Mouse (Mus musculus): ENCODE results near the gene Fbxw21.

The Fbxw21 gene

DNA sequence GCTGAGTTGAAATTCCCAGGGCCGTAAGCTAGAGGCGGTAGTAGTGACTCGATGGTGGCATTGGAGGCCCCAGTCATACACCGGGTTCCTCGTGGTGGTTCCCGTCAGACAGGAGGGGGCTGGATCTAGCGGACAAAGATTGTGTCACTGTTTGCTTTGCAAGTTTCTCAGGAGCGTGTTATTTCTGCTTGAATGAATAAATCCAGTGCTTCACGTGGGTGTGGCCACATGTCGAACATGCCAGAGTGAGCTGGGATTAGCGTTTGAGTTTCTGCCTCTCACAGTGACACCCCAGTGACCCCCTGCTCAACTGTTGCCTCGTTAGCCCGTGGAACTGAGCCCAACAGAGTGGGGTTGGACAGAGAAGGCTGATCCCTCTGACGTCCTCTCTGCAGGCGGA is 71.4 kb downstream of the Fbxw21 start:
- peak; percentile 58 for DNase-seq (ENCODE audit: low spot score)

All from urinary bladder, postnatal 14 days (tissue).